Mouse (Mus musculus) megakaryocyte, embryonic 14.5 days (primary cell): ENCODE measurements around the gene Gfi1b.

Experiments used
- FLI1 ChIP-seq: IDR thresholded peaks from 2 replicates; pipeline ENCODE4 v1.6.1; 2012; ENCODE audit warnings: low read length, inconsistent platforms, mixed read lengths
- GATA1 ChIP-seq: IDR thresholded peaks from 3 replicates; pipeline ENCODE4 v1.6.1; 2012; ENCODE audit warnings: mixed read lengths, low read length, inconsistent platforms, borderline replicate concordance

GRCm38 (mm10) chr2:28601720-28602590 lies 19.8 kb downstream of the Gfi1b start:
- TF ChIP-seq GATA1, result no peak
- TF ChIP-seq FLI1, result no peak
